Mouse (Mus musculus) limb, embryonic 14.5 days (tissue): ENCODE measurements around the gene Csrnp1. TPM values are rescaled to one million over a fixed set of nuclear protein-coding genes. Genes with fewer than 3 reads are reported as not detected.

Experiments used
- ATAC-seq: fragments of 200-750 bp; cut with Nextera tagmentation; 2 replicates; pipeline ENCODE4 v1.8.0; 2017; ENCODE audit warnings: low read depth, moderate number of reproducible peaks, moderate TSS enrichment; ENCODE audit not compliant: low FRiP score
- DNase-seq: peaks from one replicate; pipeline ENCODE4 v3.0.0-alpha.2; 2015; ENCODE audit warnings: low spot score
- H3K27ac ChIP-seq: fragments of 300-500 bp; sonication (generic); replicated peaks from 2 replicates; pipeline ENCODE4 v1.5.1; 2014; ENCODE audit warnings: low read depth, mild to moderate bottlenecking, low read length, moderate library complexity, mixed read lengths
- H3K27me3 ChIP-seq: fragments of 300-500 bp; sonication (generic); 2 replicates; pipeline ENCODE4 v1.6.1; 2014; ENCODE audit warnings: low read length, mixed read lengths; ENCODE audit not compliant: control insufficient read depth, insufficient read depth
- H3K36me3 ChIP-seq: fragments of 300-500 bp; sonication (generic); 2 replicates; pipeline ENCODE4 v1.6.1; 2014; ENCODE audit warnings: mild to moderate bottlenecking, low read length, moderate library complexity, mixed read lengths; ENCODE audit not compliant: control insufficient read depth, insufficient read depth
- H3K4me1 ChIP-seq: fragments of 300-500 bp; sonication (generic); 2 replicates; pipeline ENCODE4 v1.6.1; 2014; ENCODE audit warnings: antibody characterized with exemption, low read length, mixed read lengths; ENCODE audit not compliant: control insufficient read depth, insufficient read depth
- H3K4me2 ChIP-seq: fragments of 300-500 bp; sonication (generic); replicated peaks from 2 replicates; pipeline ENCODE4 v1.6.1; 2014; ENCODE audit warnings: low read depth, mild to moderate bottlenecking, low read length, moderate library complexity; ENCODE audit not compliant: severe bottlenecking
- H3K4me3 ChIP-seq: fragments of 300-500 bp; sonication (generic); replicated peaks from 2 replicates; pipeline ENCODE4 v1.5.1; 2014; ENCODE audit warnings: low read length
- H3K9ac ChIP-seq: fragments of 300-500 bp; sonication (generic); 2 replicates; pipeline ENCODE4 v1.6.1; 2014; ENCODE audit warnings: mild to moderate bottlenecking, low read depth, low read length, moderate library complexity; ENCODE audit not compliant: severe bottlenecking
- H3K9me3 ChIP-seq: fragments of 300-500 bp; sonication (generic); 2 replicates; pipeline ENCODE4 v1.6.1; 2016; ENCODE audit warnings: low read length; ENCODE audit not compliant: control insufficient read depth
- POLR2A ChIP-seq: fragments of 200-500 bp; IDR thresholded peaks from 2 replicates; pipeline ENCODE4 v1.8.0; 2012; ENCODE audit warnings: inconsistent platforms, mild to moderate bottlenecking, moderate library complexity, borderline replicate concordance; ENCODE audit not compliant: insufficient read depth, insufficient read length; ENCODE audit errors: extremely low read depth
- WGBS: fragments of 180-500 bp; shearing (Covaris S2); extraction: QIAGEN DNeasy Blood & Tissue Kit; methylation state at CpG from one replicate; pipeline ENCODE4 v1.1.7; 2014; 5-methylcytosine and 5-hydroxymethylcytosine counted together
- polyA plus RNA-seq, 2 experiments: library from polyadenylated mRNA; depleted of rRNA in 1 of 2; stranded (reverse) in 1 of 2; unstranded in 1 of 2; fragments of >200 nt; fragmentation: Nextera tagmentation in 1 of 2; extraction: Ambion mirVana in 1 of 2; gene quantifications; 2 replicates each; pipeline versions ENCODE4 v1.2.1 to v1.2.3; 2012 to 2014

Gene Csrnp1
- polyA plus RNA-seq, 2 experiments, result 2.8 to 12.8 TPM

DNA sequence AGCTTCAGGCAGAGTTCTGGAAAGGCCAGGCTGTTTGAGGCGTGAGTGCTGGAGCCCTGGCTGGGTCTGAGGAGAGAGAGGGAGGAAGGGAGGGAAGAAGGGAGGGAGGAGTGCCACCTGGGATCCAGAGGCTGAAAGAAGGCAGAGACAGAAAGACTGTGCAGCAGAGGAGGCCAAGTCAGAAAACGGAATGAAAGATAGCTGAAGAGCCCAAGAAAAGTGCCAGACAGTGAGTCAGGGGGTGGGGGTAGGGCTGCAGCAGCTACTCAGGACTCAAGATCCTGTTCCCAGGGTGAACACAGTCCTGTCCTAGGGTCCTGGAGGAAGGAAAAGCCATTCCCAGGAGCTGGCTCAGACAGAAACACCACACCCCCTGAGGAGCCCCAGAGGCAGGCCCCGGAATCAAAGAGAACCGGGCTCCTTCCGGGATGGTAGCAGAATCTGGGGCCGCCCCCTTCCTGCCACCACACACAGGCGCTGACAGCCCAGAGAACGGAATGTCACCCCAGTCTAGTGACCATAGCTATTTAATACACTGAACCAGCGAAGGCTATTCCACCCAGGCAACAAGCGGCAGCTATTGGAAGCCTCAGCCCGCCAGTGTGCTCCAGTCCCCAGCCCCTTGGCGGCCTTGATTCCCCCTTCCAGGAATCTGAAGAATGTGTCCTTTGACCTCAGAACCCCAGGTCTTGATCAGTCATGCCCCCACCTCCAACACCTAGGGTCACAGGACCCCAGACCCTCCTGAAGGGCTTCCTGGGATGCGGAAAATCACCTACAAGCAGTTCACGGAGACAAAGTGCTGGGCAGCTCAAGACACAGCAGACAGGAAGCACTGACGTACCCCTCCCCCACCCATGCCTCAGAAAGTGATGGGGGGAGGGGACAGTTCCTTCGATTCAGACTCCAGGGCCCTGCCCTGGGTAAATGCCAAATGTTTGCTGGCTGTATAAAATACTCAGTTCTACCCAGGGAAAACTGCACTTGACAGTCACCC, 3.0 kb downstream of the Csrnp1 start:
- H3K27ac ChIP-seq, result peak overlapping the region; percentile 77
- ATAC-seq (0 out of 2 replicates have a peak, but pooled peaks have one; percentile 16), DNase-seq (peak; percentile 73)
- no peaks in the 10 kb centered on the region for H3K27me3 ChIP-seq
- 2% methylated on average over 16 of the region's 16 CpGs for WGBS
- no peaks in the 10 kb centered on the region for H3K36me3 ChIP-seq
- H3K4me3 ChIP-seq, result peak overlapping the region; percentile 72
- peak overlapping the region; percentile 98 for H3K4me2 ChIP-seq
- H3K4me1 ChIP-seq, result peaks cover 58% of the 10 kb centered on the region
- no peak for TF ChIP-seq POLR2A
- peak overlapping the region; percentile 38 for H3K9ac ChIP-seq
- H3K9me3 ChIP-seq, result no peaks in the 10 kb centered on the region

DNA sequence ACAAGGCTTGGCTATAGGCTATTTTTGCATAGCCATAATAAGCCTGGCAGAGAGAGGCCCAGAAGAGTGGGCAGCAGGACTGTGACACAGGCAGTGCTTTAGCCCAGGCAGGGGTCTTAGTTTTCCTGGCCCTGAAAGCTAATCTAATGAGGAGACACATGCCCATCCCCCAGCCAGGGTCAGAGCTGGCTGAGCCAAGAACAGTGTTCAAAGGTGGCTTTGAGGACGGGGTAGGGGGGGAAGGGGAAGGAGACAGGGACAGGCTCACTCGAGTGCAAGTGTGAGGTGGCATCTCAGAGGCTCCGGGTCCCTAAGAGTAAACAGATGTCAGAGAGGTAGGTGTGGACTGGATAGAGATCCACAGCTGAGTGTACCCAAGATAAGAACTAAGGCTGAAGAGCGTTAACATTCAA, 3.7 kb downstream of the Csrnp1 start:
- H3K4me2 ChIP-seq, result peak overlapping the region; percentile 98
- ATAC-seq (no peak), DNase-seq (no peak)
- H3K36me3 ChIP-seq, result no peaks in the 10 kb centered on the region
- H3K4me1 ChIP-seq, result peaks cover 59% of the 10 kb centered on the region
- no peaks in the 10 kb centered on the region for H3K27me3 ChIP-seq
- H3K4me3 ChIP-seq, result peak overlapping the region; percentile 72
- 2% methylated on average over 4 of the region's 4 CpGs for WGBS
- H3K27ac ChIP-seq, result peak overlapping the region; percentile 77
- H3K9me3 ChIP-seq, result no peaks in the 10 kb centered on the region
- TF ChIP-seq POLR2A, result no peak
- peak overlapping the region; percentile 38; the same call in 1 of the 2 replicates for H3K9ac ChIP-seq

DNA sequence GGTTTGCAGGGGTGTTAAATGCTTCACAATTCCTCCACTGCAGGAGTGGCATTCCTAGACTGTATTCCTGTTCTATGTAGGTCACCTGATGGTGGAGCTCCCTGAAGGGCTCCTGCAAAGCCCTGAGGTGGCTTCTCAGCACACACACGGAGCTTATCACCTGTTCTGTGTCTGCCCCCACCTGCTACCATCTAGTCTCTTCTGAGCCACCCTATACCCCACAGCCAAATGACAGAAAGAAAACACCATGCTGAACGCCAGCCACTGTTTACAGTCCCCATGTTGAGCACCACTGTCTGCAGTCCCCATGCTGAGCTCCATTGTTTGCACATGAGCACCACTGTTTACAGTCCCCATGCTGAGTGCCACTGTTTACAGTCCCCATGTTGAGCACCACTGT, 4.7 kb downstream of the Csrnp1 start:
- H3K36me3 ChIP-seq, result peaks cover 5% of the 10 kb centered on the region; the same call in 1 of the 2 replicates
- no peak overlapping the region for H3K27ac ChIP-seq
- no peak overlapping the region for H3K4me3 ChIP-seq
- no peak overlapping the region for H3K4me2 ChIP-seq
- no peaks in the 10 kb centered on the region for H3K27me3 ChIP-seq
- H3K9ac ChIP-seq, result no peak overlapping the region
- WGBS, result 66% methylated on average over 2 of the region's 2 CpGs
- TF ChIP-seq POLR2A, result no peak
- DNase-seq (no peak), ATAC-seq (no peak)
- no peaks in the 10 kb centered on the region for H3K9me3 ChIP-seq
- H3K4me1 ChIP-seq, result peaks cover 59% of the 10 kb centered on the region

DNA sequence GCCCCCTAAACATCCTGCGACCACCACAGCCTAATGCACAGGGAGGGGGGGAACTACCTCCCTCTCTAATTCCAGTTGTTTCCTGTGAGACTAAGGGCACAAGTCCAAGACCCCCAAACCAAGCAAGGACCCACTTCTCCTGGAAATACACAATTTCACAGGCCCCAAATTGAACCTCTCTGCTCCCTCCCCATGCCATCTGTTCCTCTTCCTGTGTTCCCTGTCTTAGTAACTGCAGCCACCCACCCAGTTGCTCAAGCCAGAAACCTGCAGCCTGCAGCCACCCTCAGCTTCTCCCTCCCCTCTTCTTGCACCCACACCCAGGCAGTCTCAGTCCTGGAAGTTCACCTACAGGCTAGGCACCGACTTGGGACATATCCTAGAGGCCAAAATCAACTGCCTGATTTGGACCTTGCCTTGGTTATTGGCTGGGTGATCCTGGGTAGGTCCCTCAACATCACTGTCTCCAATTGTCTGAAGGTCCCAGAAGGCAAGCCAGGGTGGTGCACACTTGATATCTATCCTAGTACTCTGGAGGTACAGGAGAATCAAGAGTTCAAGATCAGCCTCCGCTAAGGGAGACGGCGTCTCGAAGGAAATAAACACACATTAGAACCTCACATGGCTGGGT, 5.5 kb downstream of the Csrnp1 start:
- H3K9me3 ChIP-seq, result no peaks in the 10 kb centered on the region
- H3K27ac ChIP-seq, result no peak overlapping the region
- H3K4me1 ChIP-seq, result peaks cover 56% of the 10 kb centered on the region
- no peaks in the 10 kb centered on the region for H3K27me3 ChIP-seq
- WGBS, result 87% methylated on average over 5 of the region's 6 CpGs
- H3K4me2 ChIP-seq, result no peak overlapping the region
- no peak overlapping the region for H3K4me3 ChIP-seq
- ATAC-seq (no peak), DNase-seq (no peak)
- peaks cover 10% of the 10 kb centered on the region for H3K36me3 ChIP-seq
- no peak for TF ChIP-seq POLR2A
- no peak overlapping the region for H3K9ac ChIP-seq

DNA sequence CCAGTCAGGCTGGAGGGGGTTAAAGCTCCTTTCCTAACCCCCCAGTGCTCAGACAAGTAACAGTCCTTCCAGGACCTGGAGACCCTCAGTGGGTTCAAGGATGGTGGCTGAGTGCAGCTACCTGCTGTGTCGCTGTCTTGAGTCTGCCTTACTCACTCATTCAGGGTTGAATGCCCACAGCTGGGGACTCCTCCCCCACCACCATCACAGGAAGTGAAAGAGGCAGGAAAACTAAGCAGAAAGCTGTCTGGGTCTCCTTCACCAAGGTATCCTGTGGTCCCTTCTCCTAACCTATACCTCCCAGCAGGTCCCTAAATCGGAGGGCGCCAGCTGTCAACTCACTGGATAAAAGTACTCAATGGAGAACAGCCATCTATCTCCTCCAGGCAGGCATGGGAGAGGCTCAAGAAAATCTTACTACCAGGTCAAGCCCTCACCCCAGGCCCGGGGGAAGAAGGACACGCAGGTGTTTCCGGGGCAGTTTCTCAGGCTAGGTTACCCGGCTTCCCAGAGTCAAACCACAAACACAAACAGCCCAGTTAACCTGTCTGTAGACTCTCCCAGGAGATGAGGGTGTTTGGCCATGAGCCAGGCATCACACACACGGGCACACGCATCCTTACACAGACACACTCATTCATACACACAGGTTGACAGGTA, 6.2 kb downstream of the Csrnp1 start:
- H3K4me1 ChIP-seq, result peaks cover 56% of the 10 kb centered on the region
- no peak overlapping the region for H3K4me3 ChIP-seq

More for the DNA sequence above, 6.2 kb downstream of the Csrnp1 start:
- H3K9me3 ChIP-seq, result no peaks in the 10 kb centered on the region
- no peak for ATAC-seq
- peaks cover 16% of the 10 kb centered on the region for H3K36me3 ChIP-seq
- DNase-seq, result no peak
- H3K9ac ChIP-seq, result no peak overlapping the region
- no peaks in the 10 kb centered on the region for H3K27me3 ChIP-seq
- H3K27ac ChIP-seq, result peak overlapping the region; percentile 26; the same call in 1 of the 2 replicates
- no peak for TF ChIP-seq POLR2A
- WGBS, result 46% methylated on average over 9 of the region's 9 CpGs
- no peak overlapping the region; the same call in 1 of the 2 replicates for H3K4me2 ChIP-seq
